Comparison of ENCODE assay signal across 8 mouse cellular contexts in genomic region chr9:107608741-107609432, GRCm38 (mm10). TPM values are rescaled to one million over a fixed set of nuclear protein-coding genes. Genes with fewer than 3 reads are reported as not detected.
DNase-seq lines count a peak whose midpoint lies in the region; ATAC-seq lines count a peak whose summit lies in the region.

Gene Sema3b (minus strand): TSS chr9:107609229.

- peaks cover 10% of the 10 kb centered on the region; the same call in 1 of the 2 replicates for H3K27me3 ChIP-seq in heart, embryonic 12.5 days (replicated peaks)

- peak within 1 kb of the TSS; percentile 62 for H3K4me2 ChIP-seq in heart, embryonic 12.5 days

- no peaks in the 10 kb centered on the region for H3K9me3 ChIP-seq in heart, embryonic 12.5 days (replicated peaks)

- H3K36me3 ChIP-seq in heart, embryonic 12.5 days: peaks cover 3% of the 10 kb centered on the region

- WGBS in heart, embryonic 12.5 days: 43% methylated on average over 12 of the region's 12 CpGs

- peaks cover 82% of the 10 kb centered on the region for H3K4me1 ChIP-seq in heart, embryonic 12.5 days (replicated peaks)

- H3K27ac ChIP-seq in heart, embryonic 12.5 days (ENCODE audit: poor library complexity, severe bottlenecking): peak within 1 kb of the TSS; percentile 49

- H3K4me3 ChIP-seq in heart, embryonic 12.5 days: no peak within 1 kb of the TSS

- peak within 1 kb of the TSS; percentile 63 for H3K9ac ChIP-seq in heart, embryonic 12.5 days

- ATAC-seq in heart, embryonic 12.5 days (ENCODE audit: insufficient number of reproducible peaks, low FRiP score): no peak
- ATAC-seq in activated CD4-positive, CD25-positive, alpha-beta regulatory T cell, adult 4 months: no peak

- DNase-seq in urinary bladder, postnatal 14 days (ENCODE audit: low spot score): peak; percentile 39
- DNase-seq in urinary bladder, postnatal 10 days (ENCODE audit: low spot score): no peak
- peak; percentile 71 for DNase-seq in kidney, postnatal 10 days
- DNase-seq in testis, postnatal 10 days (ENCODE audit: low spot score): no peak
- DNase-seq in cerebellum, postnatal 25 days: no peak
- no peak for DNase-seq in cerebellum, postnatal 14 days

RNA-seq across cellular contexts. Expression of gene Sema3b, which starts in this region (rescaled TPM):
- polyA plus RNA-seq in heart, embryonic 12.5 days (2016; fragmentation: Nextera tagmentation; extraction: Ambion mirVana): 10.7 and 11.2 TPM in 2 replicates
- not detected for polyA plus RNA-seq in activated CD4-positive, CD25-positive, alpha-beta regulatory T cell, adult 4 months (2017; shearing (Covaris generic))

Comparison
In these comparisons a context has a peak if more than half of its experiments do, and no peak if none do; other contexts are left out.
1. RNA of gene Sema3b (polyA plus RNA-seq): 10.7 to 11.2 TPM in heart, embryonic 12.5 days; not detected in activated CD4-positive, CD25-positive, alpha-beta regulatory T cell, adult 4 months; every median in the first group is over 10 times any median in the second.
2. DNase-seq: peak in urinary bladder, postnatal 14 days (single experiment) and kidney, postnatal 10 days (single experiment); none in urinary bladder, postnatal 10 days (single experiment), testis, postnatal 10 days (single experiment), cerebellum, postnatal 25 days (0 of 2) and cerebellum, postnatal 14 days (0 of 2).